Mouse (Mus musculus): ENCODE data around the gene Kcnab3. TPM values are rescaled to one million over a fixed set of nuclear protein-coding genes. Genes with fewer than 3 reads are reported as not detected.

The Kcnab3 gene
- polyA plus RNA-seq, 1 experiment from 2014 or later, result 3.5 TPM

DNA sequence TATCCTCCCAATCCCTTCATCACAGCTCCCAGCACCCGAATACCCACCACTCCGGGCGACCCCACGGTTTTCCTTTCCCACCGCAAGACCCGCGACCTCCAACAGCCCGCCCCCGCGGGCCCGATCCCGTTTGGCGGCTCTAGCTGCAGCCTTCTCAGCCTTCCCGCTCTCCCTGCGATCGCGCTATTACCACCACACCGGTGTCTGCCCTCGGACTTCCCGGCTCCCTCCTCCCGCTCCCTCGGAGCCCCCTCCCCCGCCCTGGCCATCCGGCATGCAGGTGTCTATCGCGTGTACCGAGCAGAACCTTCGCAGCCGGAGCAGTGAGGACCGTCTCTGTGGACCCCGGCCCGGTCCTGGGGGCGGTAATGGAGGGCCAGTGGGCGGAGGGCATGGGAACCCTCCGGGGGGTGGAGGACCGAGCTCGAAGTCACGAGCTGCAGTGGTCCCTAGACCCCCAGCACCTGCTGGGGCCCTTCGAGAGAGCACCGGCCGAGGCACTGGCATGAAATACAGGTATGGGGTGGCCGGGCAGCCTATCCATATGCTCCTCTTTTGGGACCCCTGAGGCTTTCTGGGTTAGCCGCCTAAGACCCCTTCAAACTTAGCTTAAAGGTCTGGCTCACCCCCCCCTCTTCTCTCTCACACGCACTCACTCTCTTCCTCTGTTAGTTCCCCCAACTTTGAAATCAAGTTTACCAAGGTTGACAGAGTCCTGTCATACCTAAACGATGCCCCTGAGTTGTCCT, 524 bp downstream of the Kcnab3 start:
- Histone ChIP-seq H3K9me3 (ENCODE audit: control insufficient read depth, low read length) (no peaks in the 10 kb centered on the region), H3K4me2 (ENCODE audit: low read depth, low read length, severe bottlenecking) (peak overlapping the region; percentile 82), H3K27ac (ENCODE audit: low read depth, low read length) (no peak overlapping the region), H3K9ac (ENCODE audit: low read length) (peak overlapping the region; percentile 63), H3K4me1 (replicated peaks; ENCODE audit: control insufficient read depth, insufficient read depth, low read length) (peaks cover 21% of the 10 kb centered on the region), H3K27me3 (ENCODE audit: control insufficient read depth, insufficient read depth, low read length) (peaks cover 13% of the 10 kb centered on the region; the same call in 1 of the 2 replicates), H3K4me3 (ENCODE audit: low read depth, low read length) (peak overlapping the region; percentile 50), H3K36me3 (ENCODE audit: control insufficient read depth, insufficient read depth, low read length) (no peaks in the 10 kb centered on the region)
- DNase-seq (ENCODE audit: low spot score) (no peak), ATAC-seq (replicated peaks; ENCODE audit: low FRiP score) (peak; percentile 15; the same call in 1 of the 2 replicates)
- under 1% methylated on average over 45 of the region's 45 CpGs for WGBS

DNA sequence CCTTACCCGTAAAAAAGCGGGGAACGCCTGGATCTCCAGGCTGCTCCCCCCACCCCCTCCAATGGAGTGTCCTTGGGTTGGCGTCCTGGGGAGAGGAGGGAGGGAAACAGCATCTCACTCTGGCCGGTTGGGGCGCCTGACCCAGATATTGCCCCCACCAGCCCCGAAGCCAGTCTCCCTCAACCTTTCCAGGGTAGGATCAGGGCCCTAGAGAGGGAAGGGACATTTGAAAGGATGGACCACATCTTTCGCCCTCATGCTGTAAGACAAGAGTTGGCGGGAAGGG, 1.0 kb downstream of the Kcnab3 start:
- ATAC-seq (replicated peaks; ENCODE audit: low FRiP score) (no peak), DNase-seq (ENCODE audit: low spot score) (no peak)
- Histone ChIP-seq H3K27ac (ENCODE audit: low read depth, low read length) (no peak overlapping the region), H3K9me3 (ENCODE audit: control insufficient read depth, low read length) (no peaks in the 10 kb centered on the region), H3K4me1 (replicated peaks; ENCODE audit: control insufficient read depth, insufficient read depth, low read length) (peaks cover 21% of the 10 kb centered on the region), H3K36me3 (ENCODE audit: control insufficient read depth, insufficient read depth, low read length) (no peaks in the 10 kb centered on the region), H3K27me3 (ENCODE audit: control insufficient read depth, insufficient read depth, low read length) (peaks cover 13% of the 10 kb centered on the region; the same call in 1 of the 2 replicates), H3K4me3 (ENCODE audit: low read depth, low read length) (peak overlapping the region; percentile 50), H3K9ac (ENCODE audit: low read length) (no peak overlapping the region; the same call in 1 of the 2 replicates), H3K4me2 (ENCODE audit: low read depth, low read length, severe bottlenecking) (peak overlapping the region; percentile 82; the same call in 1 of the 2 replicates)
- WGBS, result 9% methylated on average over 9 of the region's 9 CpGs

DNA sequence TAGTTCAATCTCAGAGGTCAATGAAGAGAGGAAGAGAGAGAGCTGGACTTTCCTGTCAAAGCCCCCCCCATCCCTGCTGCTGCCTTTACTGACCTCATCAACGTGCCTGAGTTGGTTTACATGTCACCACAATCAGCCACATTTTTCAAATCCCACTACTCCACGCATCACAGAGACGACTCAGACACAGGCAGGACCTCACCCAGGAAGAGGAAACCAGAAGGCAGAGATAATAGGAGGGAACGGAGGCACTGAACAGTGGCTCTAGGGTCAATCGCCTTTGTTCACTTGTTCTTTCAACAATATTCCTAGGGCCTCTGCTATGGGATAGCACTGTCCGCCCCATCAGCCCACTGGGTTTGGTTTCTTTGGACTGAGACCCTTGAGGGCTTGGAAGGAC, 1.6 kb downstream of the Kcnab3 start:
- WGBS, result 50% methylated on average over 6 of the region's 6 CpGs
- Histone ChIP-seq H3K9me3 (ENCODE audit: control insufficient read depth, low read length) (no peaks in the 10 kb centered on the region), H3K36me3 (ENCODE audit: control insufficient read depth, insufficient read depth, low read length) (no peaks in the 10 kb centered on the region), H3K27ac (ENCODE audit: low read depth, low read length) (no peak overlapping the region), H3K9ac (ENCODE audit: low read length) (no peak overlapping the region), H3K27me3 (ENCODE audit: control insufficient read depth, insufficient read depth, low read length) (peaks cover 13% of the 10 kb centered on the region; the same call in 1 of the 2 replicates), H3K4me3 (ENCODE audit: low read depth, low read length) (no peak overlapping the region), H3K4me2 (ENCODE audit: low read depth, low read length, severe bottlenecking) (no peak overlapping the region), H3K4me1 (replicated peaks; ENCODE audit: control insufficient read depth, insufficient read depth, low read length) (peaks cover 19% of the 10 kb centered on the region)
- ATAC-seq (replicated peaks; ENCODE audit: low FRiP score), result no peak
- no peak for DNase-seq (ENCODE audit: low spot score)

DNA sequence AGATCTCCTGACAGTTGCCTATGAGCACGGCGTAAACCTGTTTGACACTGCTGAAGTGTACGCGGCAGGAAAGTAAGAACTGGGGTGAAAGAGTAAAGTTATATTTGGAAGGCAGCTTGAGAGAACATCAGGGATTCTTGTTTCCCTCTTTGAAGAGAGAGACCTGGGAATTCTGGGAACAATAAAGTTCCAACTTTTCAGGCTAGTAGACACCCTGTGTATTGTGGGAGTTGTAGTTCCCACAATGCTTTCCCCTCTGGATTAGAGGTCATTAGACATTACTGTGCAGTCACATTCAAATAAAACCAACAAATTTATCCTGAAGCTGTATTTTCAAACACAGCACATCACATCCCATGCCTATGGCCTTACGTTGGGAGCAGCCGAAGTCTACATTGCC, 2.5 kb downstream of the Kcnab3 start:
- WGBS, result 94% methylated on average over 6 of the region's 6 CpGs
- H3K36me3 ChIP-seq (ENCODE audit: control insufficient read depth, insufficient read depth, low read length), result no peaks in the 10 kb centered on the region
- peaks cover 21% of the 10 kb centered on the region for H3K4me1 ChIP-seq (replicated peaks; ENCODE audit: control insufficient read depth, insufficient read depth, low read length)
- H3K27me3 ChIP-seq (ENCODE audit: control insufficient read depth, insufficient read depth, low read length), result peaks cover 13% of the 10 kb centered on the region; the same call in 1 of the 2 replicates
- H3K4me3 ChIP-seq (ENCODE audit: low read depth, low read length), result no peak overlapping the region
- DNase-seq (ENCODE audit: low spot score) (no peak), ATAC-seq (replicated peaks; ENCODE audit: low FRiP score) (no peak)
- H3K4me2 ChIP-seq (ENCODE audit: low read depth, low read length, severe bottlenecking), result no peak overlapping the region
- no peak overlapping the region for H3K27ac ChIP-seq (ENCODE audit: low read depth, low read length)
- no peak overlapping the region for H3K9ac ChIP-seq (ENCODE audit: low read length)
- no peaks in the 10 kb centered on the region for H3K9me3 ChIP-seq (ENCODE audit: control insufficient read depth, low read length)

DNA sequence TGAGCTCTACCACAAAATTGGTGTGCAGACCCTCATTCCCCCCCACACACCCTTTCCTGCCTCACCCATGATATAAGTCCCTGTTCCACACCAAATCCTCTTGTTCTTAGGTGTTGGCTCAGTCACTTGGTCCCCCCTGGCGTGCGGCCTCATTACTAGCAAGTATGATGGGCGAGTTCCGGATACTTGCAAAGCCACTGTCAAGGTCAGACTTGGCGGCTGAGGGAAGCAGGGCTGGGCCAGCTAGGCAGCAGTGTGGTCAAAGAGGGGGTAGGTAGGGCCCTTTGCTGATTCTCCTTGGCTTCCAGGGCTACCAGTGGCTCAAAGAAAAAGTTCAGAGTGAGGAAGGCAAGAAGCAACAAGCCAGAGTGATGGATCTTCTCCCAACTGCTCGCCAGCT, 5.1 kb downstream of the Kcnab3 start:
- Histone ChIP-seq H3K27me3 (ENCODE audit: control insufficient read depth, insufficient read depth, low read length) (peaks cover 13% of the 10 kb centered on the region; the same call in 1 of the 2 replicates), H3K4me1 (replicated peaks; ENCODE audit: control insufficient read depth, insufficient read depth, low read length) (peaks cover 16% of the 10 kb centered on the region), H3K27ac (ENCODE audit: low read depth, low read length) (no peak overlapping the region), H3K4me3 (ENCODE audit: low read depth, low read length) (no peak overlapping the region), H3K9ac (ENCODE audit: low read length) (no peak overlapping the region; the same call in 1 of the 2 replicates), H3K9me3 (ENCODE audit: control insufficient read depth, low read length) (no peaks in the 10 kb centered on the region), H3K36me3 (ENCODE audit: control insufficient read depth, insufficient read depth, low read length) (no peaks in the 10 kb centered on the region), H3K4me2 (ENCODE audit: low read depth, low read length, severe bottlenecking) (no peak overlapping the region; the same call in 1 of the 2 replicates)
- 85% methylated on average over 6 of the region's 6 CpGs for WGBS
- no peak for ATAC-seq (replicated peaks; ENCODE audit: low FRiP score)
- DNase-seq (ENCODE audit: low spot score), result no peak

DNA sequence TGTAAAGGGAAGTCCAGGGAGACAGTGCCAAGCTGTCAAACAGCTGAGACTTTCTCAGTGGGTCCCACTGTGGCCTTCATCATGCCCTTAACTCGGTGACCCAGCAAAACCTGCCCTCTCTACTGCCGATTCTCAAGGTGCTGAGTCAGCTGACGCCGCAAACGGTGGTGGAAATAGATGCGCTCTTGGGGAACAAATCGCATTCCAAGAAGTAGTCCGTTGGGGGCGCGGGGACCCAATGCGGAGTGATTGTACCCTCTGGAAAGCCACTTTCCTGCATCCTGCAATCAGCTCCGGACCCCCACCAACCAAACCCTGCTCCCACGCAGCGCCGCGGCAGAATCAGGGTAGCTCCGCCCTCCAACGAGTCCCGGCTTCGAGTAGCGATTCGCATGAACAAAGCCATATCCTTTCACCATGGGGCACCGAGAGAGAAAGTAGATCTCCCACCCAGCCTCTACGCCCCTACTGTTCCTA, 5.9 kb downstream of the Kcnab3 start:
- H3K4me1 ChIP-seq (replicated peaks; ENCODE audit: control insufficient read depth, insufficient read depth, low read length), result peaks cover 11% of the 10 kb centered on the region; the same call in 1 of the 2 replicates
- no peaks in the 10 kb centered on the region for H3K36me3 ChIP-seq (ENCODE audit: control insufficient read depth, insufficient read depth, low read length)
- peak; percentile 46; the same call in 1 of the 2 replicates for ATAC-seq (replicated peaks; ENCODE audit: low FRiP score)
- peak overlapping the region; percentile 42 for H3K4me3 ChIP-seq (ENCODE audit: low read depth, low read length)
- peak overlapping the region; percentile 73 for H3K4me2 ChIP-seq (ENCODE audit: low read depth, low read length, severe bottlenecking)
- peak overlapping the region; percentile 67 for H3K9ac ChIP-seq (ENCODE audit: low read length)
- no peaks in the 10 kb centered on the region for H3K9me3 ChIP-seq (ENCODE audit: control insufficient read depth, low read length)
- H3K27ac ChIP-seq (ENCODE audit: low read depth, low read length), result peak overlapping the region; percentile 4; the same call in 1 of the 2 replicates
- under 1% methylated on average over 24 of the region's 24 CpGs for WGBS
- peak; percentile 88 for DNase-seq (ENCODE audit: low spot score)
- H3K27me3 ChIP-seq (ENCODE audit: control insufficient read depth, insufficient read depth, low read length), result peaks cover 8% of the 10 kb centered on the region; the same call in 1 of the 2 replicates

DNA sequence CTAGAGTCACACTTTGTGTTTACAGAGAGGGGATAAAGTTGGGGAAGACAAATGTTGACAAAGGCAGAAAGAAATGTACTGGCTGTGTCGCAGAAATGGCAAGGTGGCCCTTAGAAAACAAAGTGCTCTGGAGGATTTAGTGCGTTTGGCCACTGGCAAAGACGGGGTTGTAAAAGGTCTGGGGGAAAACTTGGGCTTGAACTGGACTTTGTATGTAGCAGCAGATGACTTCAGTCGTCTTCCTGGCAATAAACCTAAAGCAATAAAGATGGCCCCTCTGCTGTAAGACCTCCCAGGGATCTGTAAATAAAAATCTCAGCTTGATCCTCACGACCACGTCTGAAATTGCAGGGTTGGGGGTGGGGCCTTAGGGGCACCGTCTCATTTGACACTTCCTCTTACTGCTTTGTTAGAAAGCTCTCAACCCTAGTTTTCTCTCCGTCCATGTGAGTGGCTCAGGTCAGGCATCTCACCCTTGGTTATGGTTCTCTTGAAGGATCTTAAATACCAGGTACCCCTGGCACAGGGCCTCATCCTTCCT, 6.7 kb downstream of the Kcnab3 start:
- Histone ChIP-seq H3K9me3 (ENCODE audit: control insufficient read depth, low read length) (no peaks in the 10 kb centered on the region), H3K27me3 (ENCODE audit: control insufficient read depth, insufficient read depth, low read length) (0 out of 2 replicates have a peak, but pooled peaks cover 3% of the 10 kb centered on the region), H3K9ac (ENCODE audit: low read length) (peak overlapping the region; percentile 67), H3K27ac (ENCODE audit: low read depth, low read length) (no peak overlapping the region; the same call in 1 of the 2 replicates), H3K4me3 (ENCODE audit: low read depth, low read length) (no peak overlapping the region; the same call in 1 of the 2 replicates), H3K4me2 (ENCODE audit: low read depth, low read length, severe bottlenecking) (peak overlapping the region; percentile 73; the same call in 1 of the 2 replicates), H3K4me1 (replicated peaks; ENCODE audit: control insufficient read depth, insufficient read depth, low read length) (peaks cover 11% of the 10 kb centered on the region; the same call in 1 of the 2 replicates), H3K36me3 (ENCODE audit: control insufficient read depth, insufficient read depth, low read length) (no peaks in the 10 kb centered on the region)
- DNase-seq (ENCODE audit: low spot score), result no peak
- WGBS, result 37% methylated on average over 8 of the region's 8 CpGs
- ATAC-seq (replicated peaks; ENCODE audit: low FRiP score), result no peak

DNA sequence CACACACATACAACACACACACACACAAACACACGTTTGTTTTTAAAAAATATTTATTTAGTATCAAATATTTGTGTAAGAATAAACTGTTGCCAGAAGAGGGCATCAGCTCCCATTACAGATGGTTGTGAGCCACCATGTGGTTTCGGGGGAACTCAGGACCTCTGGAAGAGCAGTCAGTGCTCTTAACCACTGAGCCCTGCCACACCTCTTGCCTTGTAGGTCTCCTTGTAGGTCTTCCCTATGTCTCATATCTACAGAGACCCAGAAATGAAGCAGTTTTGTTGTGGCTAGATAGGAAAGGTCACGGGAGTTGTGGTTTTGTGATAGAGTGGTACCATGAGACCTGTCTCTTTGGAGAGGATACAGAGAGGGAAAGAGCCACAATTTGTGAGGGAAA, 7.9 kb downstream of the Kcnab3 start:
- H3K4me3 ChIP-seq (ENCODE audit: low read depth, low read length), result no peak overlapping the region
- no peak overlapping the region for H3K27ac ChIP-seq (ENCODE audit: low read depth, low read length)
- no peaks in the 10 kb centered on the region for H3K36me3 ChIP-seq (ENCODE audit: control insufficient read depth, insufficient read depth, low read length)
- no peak overlapping the region for H3K9ac ChIP-seq (ENCODE audit: low read length)
- H3K4me1 ChIP-seq (replicated peaks; ENCODE audit: control insufficient read depth, insufficient read depth, low read length), result peaks cover 11% of the 10 kb centered on the region; the same call in 1 of the 2 replicates
- ATAC-seq (replicated peaks; ENCODE audit: low FRiP score), result no peak
- no peak for DNase-seq (ENCODE audit: low spot score)
- H3K9me3 ChIP-seq (ENCODE audit: control insufficient read depth, low read length), result no peaks in the 10 kb centered on the region
- no peak overlapping the region for H3K4me2 ChIP-seq (ENCODE audit: low read depth, low read length, severe bottlenecking)
- 71% methylated on average over 3 of the region's 3 CpGs for WGBS
- H3K27me3 ChIP-seq (ENCODE audit: control insufficient read depth, insufficient read depth, low read length), result no peaks in the 10 kb centered on the region
